Mouse (Mus musculus) liver, postnatal 0 days (tissue): ENCODE results near the gene Znrf4. TPM values are rescaled to one million over a fixed set of nuclear protein-coding genes. Genes with fewer than 3 reads are reported as not detected.

Experiments
- ATAC-seq: fragments of 200-750 bp; cut with Nextera tagmentation; 2 replicates; pipeline ENCODE4 v1.8.0; 2017; ENCODE audit warnings: mild to moderate bottlenecking, moderate library complexity
- DNase-seq: peaks from one replicate; pipeline ENCODE4 v3.0.0-alpha.2; 2016
- H3K27ac ChIP-seq: fragments of 300-500 bp; sonication (generic); 2 replicates; pipeline ENCODE4 v1.5.1; 2014; ENCODE audit warnings: antibody characterized with exemption, moderate library complexity, mild to moderate bottlenecking, low read depth
- H3K27me3 ChIP-seq: fragments of 300-500 bp; sonication (generic); 2 replicates; pipeline ENCODE4 v1.6.1; 2014; ENCODE audit warnings: low read length, control low read depth, mixed read lengths; ENCODE audit not compliant: insufficient read depth
- H3K36me3 ChIP-seq: fragments of 300-500 bp; sonication (generic); replicated peaks from 2 replicates; pipeline ENCODE4 v1.6.1; 2014; ENCODE audit warnings: mild to moderate bottlenecking, control low read depth, low read length, moderate library complexity, mixed read lengths; ENCODE audit not compliant: insufficient read depth
- H3K4me1 ChIP-seq: fragments of 300-500 bp; sonication (generic); 2 replicates; pipeline ENCODE4 v1.6.1; 2014; ENCODE audit warnings: antibody characterized with exemption, mild to moderate bottlenecking, control low read depth; ENCODE audit not compliant: insufficient read depth
- H3K4me2 ChIP-seq: fragments of 300-500 bp; sonication (generic); 2 replicates; pipeline ENCODE4 v1.6.1; 2014; ENCODE audit warnings: low read depth, mild to moderate bottlenecking, low read length, moderate library complexity, mixed read lengths
- H3K4me3 ChIP-seq: fragments of 300-500 bp; sonication (generic); 2 replicates; pipeline ENCODE4 v1.5.1; 2014; ENCODE audit warnings: low read depth, low read length
- H3K9ac ChIP-seq: fragments of 300-500 bp; sonication (generic); replicated peaks from 2 replicates; pipeline ENCODE4 v1.6.1; 2014; ENCODE audit warnings: mild to moderate bottlenecking, moderate library complexity
- H3K9me3 ChIP-seq: fragments of 300-500 bp; sonication (generic); 2 replicates; pipeline ENCODE4 v1.6.1; 2016; ENCODE audit warnings: mild to moderate bottlenecking, control low read depth, low read length, mixed read lengths
- CTCF ChIP-seq: sonication (generic); IDR thresholded peaks from 2 replicates; pipeline ENCODE4 v1.5.1; 2016; ENCODE audit warnings: antibody characterized with exemption, low read depth
- EP300 ChIP-seq: IDR thresholded peaks from 2 replicates; pipeline ENCODE4 v1.6.1; 2016; ENCODE audit warnings: antibody characterized with exemption, low read depth, mild to moderate bottlenecking
- WGBS: fragments of 180-500 bp; shearing (Covaris S2); extraction: QIAGEN DNeasy Blood & Tissue Kit; methylation state at CpG from one replicate; pipeline ENCODE4 v1.1.7; 2014; ENCODE audit not compliant: insufficient replicate concordance; 5-methylcytosine and 5-hydroxymethylcytosine counted together
- polyA plus RNA-seq: library from polyadenylated mRNA; unstranded; fragments of >200 nt; fragmentation: Nextera tagmentation; extraction: Ambion mirVana; gene quantifications from 2 replicates; pipeline ENCODE4 v1.2.1, GENCODE M21; 2015

The Znrf4 gene
- polyA plus RNA-seq, 1 experiment from 2014 or later, result not detected

- TF ChIP-seq CTCF (no peak), EP300 (no peak)
- Histone ChIP-seq H3K27me3 (peaks cover 69% of the 10 kb centered on the region), H3K4me3 (peak overlapping the region; percentile 55), H3K4me2 (peak overlapping the region; percentile 81), H3K9ac (peak overlapping the region; percentile 50), H3K27ac (no peak overlapping the region), H3K4me1 (peaks cover 31% of the 10 kb centered on the region), H3K9me3 (no peaks in the 10 kb centered on the region), H3K36me3 (no peaks in the 10 kb centered on the region)
- peak; percentile 5; the same call in 1 of the 2 replicates for ATAC-seq
- DNase-seq, result no peak
- WGBS, result under 1% methylated on average over 55 of the region's 66 CpGs
Observed at GRCm38 (mm10) chr17:56475584-56476401, 36.4 kb downstream of the Znrf4 start.

GRCm38 (mm10) chr17:56474831-56475581 is 37.2 kb downstream of the Znrf4 start:
- H3K36me3 ChIP-seq, result no peaks in the 10 kb centered on the region
- peaks cover 37% of the 10 kb centered on the region for H3K4me1 ChIP-seq
- H3K4me3 ChIP-seq, result peak overlapping the region; percentile 55
- H3K27me3 ChIP-seq, result peaks cover 76% of the 10 kb centered on the region
- WGBS, result 2% methylated on average over 24 of the region's 24 CpGs
- ATAC-seq, result no peak
- peak overlapping the region; percentile 50; the same call in 1 of the 2 replicates for H3K9ac ChIP-seq
- H3K9me3 ChIP-seq, result no peaks in the 10 kb centered on the region
- peak overlapping the region; percentile 81 for H3K4me2 ChIP-seq
- H3K27ac ChIP-seq, result no peak overlapping the region
- DNase-seq, result no peak
- TF ChIP-seq EP300 (no peak), CTCF (no peak)

- H3K9ac ChIP-seq, result no peak overlapping the region; the same call in 1 of the 2 replicates
- no peak for TF ChIP-seq EP300
- TF ChIP-seq CTCF, result no peak
- H3K4me2 ChIP-seq, result peak overlapping the region; percentile 81
- ATAC-seq (no peak), DNase-seq (peak; percentile 46)
- peaks cover 39% of the 10 kb centered on the region for H3K4me1 ChIP-seq
- no peak overlapping the region for H3K27ac ChIP-seq
- H3K27me3 ChIP-seq, result peaks cover 79% of the 10 kb centered on the region
- no peaks in the 10 kb centered on the region for H3K9me3 ChIP-seq
- peak overlapping the region; percentile 55 for H3K4me3 ChIP-seq
- H3K36me3 ChIP-seq, result no peaks in the 10 kb centered on the region
- WGBS, result 4% methylated on average over 31 of the region's 32 CpGs
Observed at GRCm38 (mm10) chr17:56474311-56474830, 37.9 kb downstream of the Znrf4 start.

- TF ChIP-seq CTCF (no peak), EP300 (no peak)
- DNase-seq (no peak), ATAC-seq (no peak)
- Histone ChIP-seq H3K4me1 (peaks cover 39% of the 10 kb centered on the region), H3K9ac (no peak overlapping the region), H3K27ac (no peak overlapping the region), H3K4me2 (peak overlapping the region; percentile 81), H3K4me3 (peak overlapping the region; percentile 55), H3K27me3 (peaks cover 79% of the 10 kb centered on the region), H3K9me3 (no peaks in the 10 kb centered on the region), H3K36me3 (no peaks in the 10 kb centered on the region)
- WGBS, result 3% methylated on average over 11 of the region's 11 CpGs
Observed at GRCm38 (mm10) chr17:56473611-56473905, 38.7 kb downstream of the Znrf4 start.

GRCm38 (mm10) chr17:56472733-56473610 is 39.3 kb downstream of the Znrf4 start:
- Histone ChIP-seq H3K9ac (no peak overlapping the region; the same call in 1 of the 2 replicates), H3K27me3 (peaks cover 79% of the 10 kb centered on the region), H3K4me2 (peak overlapping the region; percentile 81), H3K4me1 (peaks cover 39% of the 10 kb centered on the region), H3K27ac (no peak overlapping the region), H3K36me3 (no peaks in the 10 kb centered on the region), H3K9me3 (no peaks in the 10 kb centered on the region), H3K4me3 (peak overlapping the region; percentile 55)
- DNase-seq (peak; percentile 72), ATAC-seq (peak; percentile 24)
- TF ChIP-seq CTCF (peak; percentile 47), EP300 (no peak)
- WGBS, result 2% methylated on average over 49 of the region's 50 CpGs
